Mouse (Mus musculus) forebrain, embryonic 11.5 days (tissue): Measurements from ENCODE around the gene 1700022I11Rik. TPM values are rescaled to one million over a fixed set of nuclear protein-coding genes. Genes with fewer than 3 reads are reported as not detected.
"Not testable (repeated sequence)": the region's sequence is repeated elsewhere in the genome, so short reads cannot be mapped to it uniquely, and the experiment has no call there.

ENCODE experiments used
- ATAC-seq: fragments of 200-750 bp; cut with Nextera tagmentation; replicated peaks from 2 replicates; pipeline ENCODE4 v1.8.0; 2017; ENCODE audit warnings: moderate TSS enrichment; ENCODE audit not compliant: low FRiP score
- DNase-seq: peaks from one replicate; pipeline ENCODE4 v3.0.0-alpha.2; 2017; ENCODE audit warnings: low spot score
- H3K27ac ChIP-seq: fragments of 300-500 bp; sonication (generic); 2 replicates; pipeline ENCODE4 v1.5.1; 2014; ENCODE audit warnings: low read depth, low read length
- H3K27me3 ChIP-seq: fragments of 300-500 bp; sonication (generic); 2 replicates; pipeline ENCODE4 v1.6.1; 2014; ENCODE audit warnings: mild to moderate bottlenecking, low read length, mixed read lengths; ENCODE audit not compliant: control insufficient read depth, insufficient read depth
- H3K36me3 ChIP-seq: fragments of 300-500 bp; sonication (generic); 2 replicates; pipeline ENCODE4 v1.6.1; 2014; ENCODE audit warnings: mild to moderate bottlenecking, low read length, moderate library complexity, mixed read lengths; ENCODE audit not compliant: control insufficient read depth, insufficient read depth
- H3K4me1 ChIP-seq: fragments of 300-500 bp; sonication (generic); replicated peaks from 2 replicates; pipeline ENCODE4 v1.6.1; 2014; ENCODE audit warnings: low read length, mixed read lengths; ENCODE audit not compliant: control insufficient read depth, insufficient read depth
- H3K4me2 ChIP-seq: fragments of 300-500 bp; sonication (generic); 2 replicates; pipeline ENCODE4 v1.6.1; 2014; ENCODE audit warnings: low read depth, mild to moderate bottlenecking, low read length, moderate library complexity, mixed read lengths; ENCODE audit not compliant: severe bottlenecking
- H3K4me3 ChIP-seq: fragments of 300-500 bp; sonication (generic); 2 replicates; pipeline ENCODE4 v1.5.1; 2014; ENCODE audit warnings: low read depth, low read length
- H3K9ac ChIP-seq: fragments of 300-500 bp; sonication (generic); 2 replicates; pipeline ENCODE4 v1.6.1; 2014; ENCODE audit warnings: low read length
- H3K9me3 ChIP-seq: fragments of 300-500 bp; sonication (generic); 2 replicates; pipeline ENCODE4 v1.6.1; 2016; ENCODE audit warnings: low read length, mixed read lengths; ENCODE audit not compliant: control insufficient read depth
- WGBS: fragments of 180-500 bp; shearing (Covaris S2); extraction: QIAGEN DNeasy Blood & Tissue Kit; methylation state at CpG from one replicate; pipeline ENCODE4 v1.1.7; 2014; 5-methylcytosine and 5-hydroxymethylcytosine counted together
- polyA plus RNA-seq: library from polyadenylated mRNA; unstranded; fragments of >200 nt; fragmentation: Nextera tagmentation; extraction: Ambion mirVana; gene quantifications from 2 replicates; pipeline ENCODE4 v1.2.1, GENCODE M21; 2014

Gene 1700022I11Rik
- polyA plus RNA-seq, 1 experiment from 2014 or later, result 0.96 TPM

GRCm38 (mm10) chr4:42963480-42963879, 5.9 kb upstream of the 1700022I11Rik start:
- no peak overlapping the region for H3K4me3 ChIP-seq
- no peak overlapping the region for H3K27ac ChIP-seq
- H3K4me1 ChIP-seq, result no peaks in the 10 kb centered on the region
- ATAC-seq (no peak), DNase-seq (no peak)
- no peaks in the 10 kb centered on the region for H3K36me3 ChIP-seq
- H3K9me3 ChIP-seq, result no peaks in the 10 kb centered on the region
- WGBS, result 100% methylated on average over 2 of the region's 2 CpGs
- no peak overlapping the region for H3K9ac ChIP-seq
- no peaks in the 10 kb centered on the region for H3K27me3 ChIP-seq
- H3K4me2 ChIP-seq, result no peak overlapping the region

GRCm38 (mm10) chr4:42965039-42965719, 4.2 kb upstream of the 1700022I11Rik start:
- Histone ChIP-seq H3K4me2 (peak overlapping the region; percentile 26; the same call in 1 of the 2 replicates), H3K9ac (no peak overlapping the region), H3K27me3 (no peaks in the 10 kb centered on the region), H3K4me3 (no peak overlapping the region), H3K27ac (no peak overlapping the region), H3K36me3 (no peaks in the 10 kb centered on the region), H3K9me3 (no peaks in the 10 kb centered on the region), H3K4me1 (no peaks in the 10 kb centered on the region)
- 13% methylated on average over 12 of the region's 12 CpGs for WGBS
- 0 out of 2 replicates have a peak, but pooled peaks have one; percentile 15 for ATAC-seq
- DNase-seq, result peak; percentile 66

- H3K27me3 ChIP-seq, result no peaks in the 10 kb centered on the region
Measured at GRCm38 (mm10) chr4:42972952-42973351, 3.5 kb downstream of the 1700022I11Rik start.

GRCm38 (mm10) chr4:42973868-42974267, 4.5 kb downstream of the 1700022I11Rik start:
- no peaks in the 10 kb centered on the region for H3K4me1 ChIP-seq
- no peak for ATAC-seq
- WGBS, result 89% methylated on average over 5 of the region's 5 CpGs
- H3K36me3 ChIP-seq, result no peaks in the 10 kb centered on the region; the same call in 1 of the 2 replicates
- H3K27ac ChIP-seq, result no peak overlapping the region
- no peaks in the 10 kb centered on the region for H3K27me3 ChIP-seq
- H3K9ac ChIP-seq, result no peak overlapping the region
- no peak for DNase-seq
- H3K4me3 ChIP-seq, result no peak overlapping the region
- no peaks in the 10 kb centered on the region for H3K9me3 ChIP-seq
- H3K4me2 ChIP-seq, result no peak overlapping the region

More at GRCm38 (mm10) chr4:42972952-42973351, 3.5 kb downstream of the 1700022I11Rik start:
- H3K27ac ChIP-seq, result no peak overlapping the region
- no peak for DNase-seq
- H3K36me3 ChIP-seq, result no peaks in the 10 kb centered on the region; the same call in 1 of the 2 replicates
- no peak overlapping the region for H3K4me2 ChIP-seq
- H3K4me3 ChIP-seq, result no peak overlapping the region
- H3K9ac ChIP-seq, result no peak overlapping the region
- H3K4me1 ChIP-seq, result no peaks in the 10 kb centered on the region
- 66% methylated on average over 4 of the region's 4 CpGs for WGBS
- no peaks in the 10 kb centered on the region for H3K9me3 ChIP-seq
- ATAC-seq, result no peak

- Histone ChIP-seq H3K9ac (no peak overlapping the region), H3K4me2 (no peak overlapping the region), H3K4me3 (no peak overlapping the region), H3K9me3 (no peaks in the 10 kb centered on the region), H3K36me3 (peaks cover 2% of the 10 kb centered on the region; the same call in 1 of the 2 replicates), H3K4me1 (no peaks in the 10 kb centered on the region), H3K27me3 (no peaks in the 10 kb centered on the region), H3K27ac (no peak overlapping the region)
- ATAC-seq (no peak), DNase-seq (no peak)
- 93% methylated on average over 4 of the region's 4 CpGs for WGBS
Measured at GRCm38 (mm10) chr4:42978062-42978461, 8.7 kb downstream of the 1700022I11Rik start.

GRCm38 (mm10) chr4:42980467-42980866, 11.1 kb downstream of the 1700022I11Rik start:
- DNase-seq, H3K4me1 ChIP-seq, H3K9ac ChIP-seq, H3K4me3 ChIP-seq, ATAC-seq, H3K4me2 ChIP-seq, H3K9me3 ChIP-seq, H3K27ac ChIP-seq, H3K27me3 ChIP-seq: not testable (repeated sequence)
- 91% methylated on average over 7 of the region's 8 CpGs for WGBS
- peaks cover 13% of the 10 kb centered on the region; the same call in 1 of the 2 replicates for H3K36me3 ChIP-seq

GRCm38 (mm10) chr4:42988296-42988695, 18.9 kb downstream of the 1700022I11Rik start:
- DNase-seq, result no peak
- no peaks in the 10 kb centered on the region for H3K4me1 ChIP-seq
- H3K4me2 ChIP-seq, result no peak overlapping the region
- H3K9ac ChIP-seq, result no peak overlapping the region
- no peak for ATAC-seq
- H3K27ac ChIP-seq, result no peak overlapping the region
- 86% methylated on average over 1 of the region's 1 CpGs for whole genome bisulfite sequencing
- no peaks in the 10 kb centered on the region for H3K9me3 ChIP-seq
- H3K4me3 ChIP-seq, result no peak overlapping the region
- H3K36me3 ChIP-seq, result peaks cover 30% of the 10 kb centered on the region
- no peaks in the 10 kb centered on the region for H3K27me3 ChIP-seq

GRCm38 (mm10) chr4:42998022-42998421, 28.6 kb downstream of the 1700022I11Rik start:
- Histone ChIP-seq H3K27me3 (no peaks in the 10 kb centered on the region), H3K9me3 (no peaks in the 10 kb centered on the region), H3K4me1 (peaks cover 7% of the 10 kb centered on the region; the same call in 1 of the 2 replicates), H3K4me3 (peak overlapping the region; percentile 94; the same call in 1 of the 2 replicates), H3K4me2 (peak overlapping the region; percentile 83; the same call in 1 of the 2 replicates), H3K36me3 (peaks cover 15% of the 10 kb centered on the region; the same call in 1 of the 2 replicates), H3K27ac (no peak overlapping the region), H3K9ac (0 out of 2 replicates have a peak overlapping the region, but pooled peaks have one; percentile 23)
- WGBS, result 82% methylated on average over 2 of the region's 2 CpGs
- DNase-seq, result no peak
- no peak for ATAC-seq
